Mouse (Mus musculus) cerebellum, adult (tissue): ENCODE measurements around the gene Fkbp1b.
"Not testable (repeated sequence)": the region's sequence is repeated elsewhere in the genome, so short reads cannot be mapped to it uniquely, and the experiment has no call there.

Experiments used
- ATAC-seq: cut with Nextera tagmentation; 2 replicates; pipeline ENCODE4 v1.9.2; 2017; ENCODE audit warnings: mild to moderate bottlenecking, moderate library complexity, mixed read lengths; ENCODE audit not compliant: insufficient number of reproducible peaks, low FRiP score, low TSS enrichment

Fkbp1b gene

DNA sequence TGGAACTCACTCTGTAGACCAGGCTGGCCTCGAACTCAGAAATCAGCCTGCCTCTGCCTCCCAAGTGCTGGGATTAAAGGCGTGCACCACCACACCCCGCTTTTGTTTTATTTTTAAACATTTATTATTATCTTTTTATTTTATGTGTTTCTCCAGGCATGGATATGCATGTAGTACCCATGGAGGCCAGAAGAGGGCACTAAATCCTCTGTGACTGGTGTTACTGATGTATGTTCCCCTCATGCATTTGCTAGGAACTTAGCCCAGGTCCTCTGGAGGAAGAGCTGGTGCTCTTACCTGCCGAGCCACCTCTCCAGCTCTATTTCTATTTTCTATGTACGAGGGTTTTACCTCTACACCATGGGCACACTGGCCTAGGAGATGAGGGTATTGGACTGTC, 14.8 kb upstream of the Fkbp1b start:
- ATAC-seq, result no peak

DNA sequence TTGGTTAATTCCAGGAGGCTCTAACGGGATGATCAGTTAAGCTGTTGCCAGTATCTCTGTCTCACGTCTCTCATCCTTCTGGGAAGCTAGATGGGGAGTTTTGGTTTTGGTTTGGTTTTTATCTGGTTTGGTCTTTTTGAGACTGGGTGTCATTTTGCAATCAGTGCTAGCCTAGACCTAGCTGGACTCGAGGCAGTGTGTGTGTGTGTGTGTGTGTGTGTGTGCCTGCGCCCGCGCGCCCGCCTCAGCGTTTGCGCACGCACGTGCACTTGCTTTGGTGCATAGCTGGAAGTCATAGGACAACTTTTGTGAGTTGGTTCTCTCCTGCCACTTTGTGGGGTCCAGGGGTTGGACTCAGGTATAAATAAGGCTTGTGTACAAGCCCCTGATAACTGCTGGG, 2.4 kb upstream of the Fkbp1b start:
- ATAC-seq, result no peak

- peak; percentile 99 for ATAC-seq
Measured at GRCm38 (mm10) chr12:4842890-4843597, 1.7 kb upstream of the Fkbp1b start, which contains the start of gene Wdcp. Gene Wdcp, plus strand, starts transcription at chr12:4843303.

GRCm38 (mm10) chr12:4842456-4842855, 1.1 kb upstream of the Fkbp1b start:
- ATAC-seq, result no peak

GRCm38 (mm10) chr12:4840741-4841140, 650 bp downstream of the Fkbp1b start:
- no peak for ATAC-seq

GRCm38 (mm10) chr12:4840010-4840409, 1.4 kb downstream of the Fkbp1b start:
- no peak for ATAC-seq

DNA sequence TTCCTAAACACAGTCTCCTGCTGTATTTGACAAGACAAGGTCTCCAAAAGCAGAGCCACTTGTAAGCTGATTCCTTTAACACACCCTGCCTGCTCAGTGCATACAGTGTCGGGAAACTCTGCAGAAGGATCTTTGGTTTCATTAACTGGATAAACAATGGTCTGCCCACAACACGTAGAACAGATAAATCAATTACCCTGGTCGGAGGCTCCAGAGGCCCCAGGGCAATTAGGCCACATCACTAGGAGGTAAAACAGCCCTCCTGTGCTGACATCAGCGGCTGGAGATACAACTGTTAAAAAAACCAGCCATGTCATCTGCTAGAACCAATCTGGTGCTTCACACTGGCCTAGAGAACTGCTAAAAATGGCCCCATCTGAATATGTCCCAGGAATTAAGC, 4.4 kb downstream of the Fkbp1b start:
- ATAC-seq, result no peak

GRCm38 (mm10) chr12:4827256-4827655, 14.1 kb downstream of the Fkbp1b start:
- ATAC-seq, result no peak

GRCm38 (mm10) chr12:4817361-4818101, 23.9 kb downstream of the Fkbp1b start, which contains the start of gene Sf3b6:
Gene Sf3b6, plus strand, starts transcription at chr12:4817544.
- ATAC-seq, result peak; percentile 95

DNA sequence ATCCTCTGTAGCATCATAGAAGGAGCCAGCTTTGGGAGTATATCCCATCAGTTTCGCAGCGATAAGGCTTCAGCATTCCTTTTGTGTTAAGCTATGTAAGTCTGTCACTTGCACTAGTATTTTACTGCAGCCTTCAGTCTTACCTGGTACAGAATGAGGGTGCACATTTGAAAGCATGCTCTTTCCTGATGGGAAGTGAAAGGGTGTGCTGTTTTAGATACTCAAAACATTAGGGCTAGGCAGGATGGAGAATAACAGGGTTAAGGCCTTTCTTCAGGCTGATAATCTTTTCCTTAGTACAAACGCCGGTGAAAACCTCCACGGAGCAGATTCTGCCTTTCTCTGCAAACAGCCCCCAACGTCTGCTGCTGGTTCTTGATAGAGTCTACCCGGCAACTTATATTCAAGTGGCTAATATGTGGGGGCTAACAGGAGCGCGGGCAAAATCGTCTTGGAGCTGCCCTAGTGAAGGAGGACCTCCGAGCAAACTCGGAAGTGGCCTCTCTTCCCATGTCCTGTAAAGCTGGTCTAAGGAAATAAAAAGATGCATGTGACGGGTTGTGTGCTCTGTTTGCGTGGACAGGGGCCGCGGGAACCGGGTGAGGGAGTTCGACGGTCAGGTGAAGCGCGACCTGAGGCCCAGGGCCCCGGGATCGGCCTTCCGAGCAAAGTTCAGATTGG, 24.6 kb downstream of the Fkbp1b start:
- 0 out of 2 replicates have a peak, but pooled peaks have one; percentile 7 for ATAC-seq

DNA sequence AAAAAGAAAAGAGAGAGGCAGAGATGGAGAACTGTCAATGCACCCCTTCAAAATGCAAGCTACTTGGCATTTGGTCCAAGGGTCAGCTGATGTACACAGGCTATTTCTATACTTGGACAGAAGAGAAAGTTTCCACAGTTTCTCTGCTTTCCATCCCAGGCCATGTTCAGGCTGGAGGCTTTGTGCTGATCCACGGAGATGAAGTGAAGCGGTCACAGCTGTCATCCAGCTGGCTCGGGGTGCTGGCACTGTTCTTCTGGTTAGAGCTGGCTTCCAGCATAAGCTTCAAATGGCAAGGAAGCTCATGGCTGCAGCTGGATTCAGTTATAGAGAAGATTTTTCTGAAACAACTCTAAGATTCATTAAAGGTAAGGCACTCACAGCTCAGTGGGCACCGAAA, 27.8 kb downstream of the Fkbp1b start:
- ATAC-seq, result no peak

- no peak for ATAC-seq
Measured at GRCm38 (mm10) chr12:4811705-4812104, 29.7 kb downstream of the Fkbp1b start.

GRCm38 (mm10) chr12:4811036-4811435, 30.4 kb downstream of the Fkbp1b start:
- ATAC-seq, result no peak

GRCm38 (mm10) chr12:4797471-4797870, 43.9 kb downstream of the Fkbp1b start:
- ATAC-seq, result not testable (repeated sequence)

DNA sequence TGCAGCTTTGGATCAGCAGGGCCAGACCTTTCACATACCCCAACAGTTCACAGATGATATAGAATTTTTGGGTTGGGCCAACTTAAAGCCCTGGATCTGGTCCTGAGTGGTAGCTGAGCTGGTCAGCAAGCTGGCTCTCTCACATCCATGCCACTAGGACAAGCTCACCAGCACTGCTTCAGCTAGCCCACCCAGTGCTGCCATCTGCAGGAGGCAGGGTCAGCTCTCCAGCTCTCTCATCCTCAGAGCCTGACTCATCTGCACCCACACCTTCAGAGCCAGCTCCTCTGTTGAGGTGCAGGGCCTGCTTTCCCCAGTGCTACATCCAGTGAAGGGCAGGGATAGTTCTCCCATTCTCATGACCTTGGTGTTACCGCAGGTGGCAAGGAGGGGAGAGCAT, 47.7 kb downstream of the Fkbp1b start:
- no peak for ATAC-seq

- not testable (repeated sequence) for ATAC-seq
Measured at GRCm38 (mm10) chr12:4788128-4788527, 53.3 kb downstream of the Fkbp1b start.

- no peak for ATAC-seq
Measured at GRCm38 (mm10) chr12:4784466-4784865, 56.9 kb downstream of the Fkbp1b start.

DNA sequence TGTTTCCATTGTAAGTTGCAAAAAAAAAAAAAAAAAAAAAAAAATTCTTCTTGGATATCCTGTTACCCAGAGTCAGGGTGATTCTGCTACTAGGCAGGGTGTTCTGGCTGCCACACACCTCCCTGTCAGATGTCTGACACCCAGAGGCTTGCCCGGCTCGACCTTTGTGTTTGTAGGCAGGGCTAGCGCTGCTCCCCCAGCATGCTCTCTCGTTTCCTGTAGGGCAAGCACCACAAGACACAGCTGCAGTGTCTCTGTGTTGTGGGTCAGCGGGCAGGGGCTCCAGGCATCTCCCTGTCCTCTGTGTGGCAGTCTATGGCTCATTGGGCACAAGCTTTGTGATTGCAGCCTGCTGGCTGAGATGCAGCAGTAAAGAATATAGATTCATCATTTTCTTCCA, 57.8 kb downstream of the Fkbp1b start:
- ATAC-seq, result no peak
